Mouse (Mus musculus) midbrain, embryonic 13.5 days (tissue): Measurements from ENCODE around the gene Esam. TPM values are rescaled to one million over a fixed set of nuclear protein-coding genes. Genes with fewer than 3 reads are reported as not detected.

Experiments
- ATAC-seq: fragments of 200-750 bp; cut with Nextera tagmentation; 2 replicates; pipeline ENCODE4 v1.8.0; 2017; ENCODE audit warnings: mild to moderate bottlenecking, moderate TSS enrichment, moderate library complexity
- H3K27ac ChIP-seq: fragments of 300-500 bp; sonication (generic); 2 replicates; pipeline ENCODE4 v1.5.1; 2015; ENCODE audit warnings: inconsistent platforms, mild to moderate bottlenecking, moderate library complexity
- H3K27me3 ChIP-seq: fragments of 300-500 bp; sonication (generic); 2 replicates; pipeline ENCODE4 v1.6.1; 2015; ENCODE audit warnings: mild to moderate bottlenecking, inconsistent platforms
- H3K36me3 ChIP-seq: fragments of 300-500 bp; sonication (generic); 2 replicates; pipeline ENCODE4 v1.6.1; 2015; ENCODE audit warnings: mild to moderate bottlenecking, inconsistent platforms
- H3K4me1 ChIP-seq: fragments of 300-500 bp; sonication (generic); replicated peaks from 2 replicates; pipeline ENCODE4 v1.6.1; 2015; ENCODE audit warnings: inconsistent platforms
- H3K4me2 ChIP-seq: fragments of 300-500 bp; sonication (generic); replicated peaks from 2 replicates; pipeline ENCODE4 v1.6.1; 2015; ENCODE audit warnings: moderate library complexity, mild to moderate bottlenecking, inconsistent platforms
- H3K4me3 ChIP-seq: fragments of 300-500 bp; sonication (generic); replicated peaks from 2 replicates; pipeline ENCODE4 v1.5.1; 2015; ENCODE audit warnings: mild to moderate bottlenecking, inconsistent platforms
- H3K9ac ChIP-seq: fragments of 300-500 bp; sonication (generic); replicated peaks from 2 replicates; pipeline ENCODE4 v1.6.1; 2015; ENCODE audit warnings: mild to moderate bottlenecking, inconsistent platforms
- H3K9me3 ChIP-seq: fragments of 300-500 bp; sonication (generic); 2 replicates; pipeline ENCODE4 v1.6.1; 2016; ENCODE audit warnings: mild to moderate bottlenecking, inconsistent platforms
- WGBS: fragments of 180-500 bp; shearing (Covaris S2); methylation state at CpG from one replicate; pipeline ENCODE4 v1.1.7; 2015; 5-methylcytosine and 5-hydroxymethylcytosine counted together
- polyA plus RNA-seq: library from polyadenylated mRNA; unstranded; fragments of >200 nt; fragmentation: Nextera tagmentation; extraction: Ambion mirVana; gene quantifications from 2 replicates; pipeline ENCODE4 v1.2.1, GENCODE M21; 2015

The Esam gene
- polyA plus RNA-seq, 1 experiment from 2014 or later = 34.5 TPM

DNA sequence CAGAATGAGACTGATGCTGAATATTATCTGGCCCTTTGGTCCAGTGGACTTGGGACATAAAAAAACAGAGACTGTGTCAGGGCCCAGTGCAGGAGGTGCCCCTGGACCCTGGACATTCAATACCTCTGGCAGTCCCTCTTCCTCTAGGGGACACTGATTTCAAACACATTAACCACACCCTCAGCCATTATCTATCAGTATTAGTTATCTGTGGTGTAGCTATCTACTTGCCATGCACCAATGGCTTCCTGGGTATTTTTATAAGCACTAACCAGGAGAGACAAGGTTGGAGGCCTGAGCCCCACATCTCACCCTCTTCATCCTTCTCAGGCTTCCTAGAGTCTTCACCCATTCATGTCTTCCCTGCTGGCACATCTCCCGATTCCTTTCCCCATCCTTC, 22.6 kb downstream of the Esam start:
- Histone ChIP-seq H3K27ac (no peak overlapping the region), H3K4me3 (no peak overlapping the region), H3K4me2 (no peak overlapping the region), H3K27me3 (peaks cover 96% of the 10 kb centered on the region), H3K4me1 (peaks cover 25% of the 10 kb centered on the region), H3K9ac (no peak overlapping the region), H3K36me3 (no peaks in the 10 kb centered on the region), H3K9me3 (no peaks in the 10 kb centered on the region)
- WGBS = 59% methylated on average over 1 of the region's 1 CpGs
- ATAC-seq = no peak

DNA sequence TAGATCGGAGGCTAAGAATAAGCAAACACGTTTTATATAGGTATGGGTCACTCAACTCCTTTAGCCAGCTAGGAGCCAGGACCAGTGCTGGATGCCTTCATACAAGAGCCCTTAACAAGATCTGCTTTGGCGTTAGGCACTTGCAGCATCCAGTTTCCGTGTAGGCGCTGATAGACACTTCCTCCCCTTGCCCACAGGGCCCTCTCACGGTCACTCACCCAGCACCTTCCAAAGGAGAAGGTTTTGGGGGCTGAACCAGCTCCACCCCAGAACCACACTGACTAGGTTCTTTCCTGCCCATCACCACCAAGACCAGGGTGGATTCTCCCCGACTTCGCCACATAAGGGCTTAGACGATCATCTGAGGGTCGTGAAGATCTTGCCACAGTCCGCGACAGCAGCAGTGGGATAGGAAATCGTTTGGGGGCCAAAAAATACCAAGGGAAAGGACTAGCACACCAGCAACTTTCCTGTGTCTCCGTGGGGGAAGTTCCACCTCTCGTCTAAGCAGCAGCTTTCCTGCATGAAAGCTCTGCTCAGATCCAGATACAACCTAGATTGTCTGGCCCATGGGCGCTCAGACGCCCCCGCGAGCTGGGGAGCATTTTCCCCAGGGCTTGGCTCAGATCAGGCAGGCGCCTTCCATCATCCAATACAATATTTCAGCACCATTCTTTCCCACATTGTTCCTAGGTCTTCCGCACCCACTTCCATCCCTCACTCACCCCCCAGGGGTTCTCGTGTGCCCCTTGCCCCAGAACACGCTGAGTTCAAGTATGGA, 24.1 kb downstream of the Esam start:
- Histone ChIP-seq H3K4me1 (peaks cover 20% of the 10 kb centered on the region), H3K4me3 (peak overlapping the region; percentile 43), H3K9me3 (no peaks in the 10 kb centered on the region), H3K27me3 (peaks cover 89% of the 10 kb centered on the region), H3K9ac (peak overlapping the region; percentile 40), H3K27ac (no peak overlapping the region), H3K4me2 (peak overlapping the region; percentile 76), H3K36me3 (no peaks in the 10 kb centered on the region)
- WGBS = 1% methylated on average over 23 of the region's 23 CpGs
- no peak; the same call in 1 of the 2 replicates for ATAC-seq

DNA sequence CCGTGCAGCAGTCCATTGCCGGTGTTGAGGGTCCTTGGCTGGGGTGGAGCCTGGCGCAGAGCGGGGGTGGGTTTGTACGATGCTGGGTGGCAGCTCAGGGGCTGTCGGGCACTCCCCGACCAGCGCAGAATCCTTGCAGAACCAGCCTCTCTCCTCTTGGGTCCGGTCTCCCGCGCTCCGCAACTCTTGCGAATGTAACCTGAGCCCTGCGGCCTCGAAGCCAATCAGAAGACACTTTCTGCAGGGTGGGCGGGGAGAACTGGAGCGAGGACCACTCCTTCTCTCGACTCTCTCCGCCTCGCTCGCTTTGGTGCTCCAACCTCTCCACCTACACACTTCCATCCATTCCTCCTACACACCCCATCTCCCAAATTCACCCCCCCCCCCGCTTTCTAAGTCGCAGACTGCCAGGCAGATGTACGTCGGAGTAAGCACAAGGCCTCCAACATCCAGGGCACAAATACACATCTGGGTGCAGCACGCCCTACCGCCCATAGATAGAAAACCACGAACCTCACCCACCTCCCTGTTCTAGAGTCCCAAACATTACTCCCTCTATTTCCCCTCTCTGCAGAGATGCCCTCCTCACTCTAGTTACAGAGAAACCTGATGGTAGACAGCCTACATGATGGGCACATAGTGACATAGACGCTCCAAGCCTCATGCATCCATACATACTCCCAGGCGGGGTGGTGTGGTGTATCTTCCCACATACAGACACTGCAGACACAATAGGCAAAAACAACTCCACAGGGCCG, 24.8 kb downstream of the Esam start, which contains the start of gene Nrgn:
TSS of gene Nrgn (minus strand) at position 369 of the 758 bp plus-strand sequence.
- no peaks in the 10 kb centered on the region for H3K36me3 ChIP-seq
- peak; percentile 90 for ATAC-seq
- peak within 1 kb of the TSS; percentile 43 for H3K4me3 ChIP-seq
- peak within 1 kb of the TSS; percentile 76 for H3K4me2 ChIP-seq
- no peaks in the 10 kb centered on the region for H3K9me3 ChIP-seq
- peak within 1 kb of the TSS; percentile 40 for H3K9ac ChIP-seq
- 5% methylated on average over 31 of the region's 31 CpGs for WGBS
- no peak within 1 kb of the TSS for H3K27ac ChIP-seq
- H3K27me3 ChIP-seq = peaks cover 81% of the 10 kb centered on the region
- H3K4me1 ChIP-seq = peaks cover 20% of the 10 kb centered on the region

DNA sequence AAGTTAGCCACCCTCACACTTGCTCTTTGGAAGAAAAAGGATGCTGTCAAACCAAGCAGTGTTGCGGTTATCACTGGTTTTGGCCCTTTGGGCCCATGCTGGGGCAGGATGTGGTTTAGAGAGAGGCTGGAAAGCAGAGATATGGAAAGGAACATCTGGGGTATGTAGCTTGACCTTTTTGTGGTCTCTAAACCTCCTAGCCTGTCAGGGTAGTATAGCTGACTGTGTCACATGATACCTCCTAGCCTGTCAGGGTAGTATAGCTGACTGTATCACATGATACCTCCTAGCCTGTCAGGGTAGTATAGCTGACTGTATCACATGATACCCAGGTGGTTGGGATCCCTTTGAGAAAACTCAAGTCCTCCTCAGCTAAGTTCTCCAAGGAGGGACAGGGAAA, 26.4 kb downstream of the Esam start:
- H3K4me1 ChIP-seq = peaks cover 20% of the 10 kb centered on the region
- WGBS = 95% methylated on average over 1 of the region's 1 CpGs
- H3K4me3 ChIP-seq = no peak overlapping the region
- no peaks in the 10 kb centered on the region for H3K36me3 ChIP-seq
- no peaks in the 10 kb centered on the region for H3K9me3 ChIP-seq
- peaks cover 65% of the 10 kb centered on the region for H3K27me3 ChIP-seq
- no peak overlapping the region for H3K4me2 ChIP-seq
- H3K27ac ChIP-seq = no peak overlapping the region
- no peak for ATAC-seq
- H3K9ac ChIP-seq = no peak overlapping the region

DNA sequence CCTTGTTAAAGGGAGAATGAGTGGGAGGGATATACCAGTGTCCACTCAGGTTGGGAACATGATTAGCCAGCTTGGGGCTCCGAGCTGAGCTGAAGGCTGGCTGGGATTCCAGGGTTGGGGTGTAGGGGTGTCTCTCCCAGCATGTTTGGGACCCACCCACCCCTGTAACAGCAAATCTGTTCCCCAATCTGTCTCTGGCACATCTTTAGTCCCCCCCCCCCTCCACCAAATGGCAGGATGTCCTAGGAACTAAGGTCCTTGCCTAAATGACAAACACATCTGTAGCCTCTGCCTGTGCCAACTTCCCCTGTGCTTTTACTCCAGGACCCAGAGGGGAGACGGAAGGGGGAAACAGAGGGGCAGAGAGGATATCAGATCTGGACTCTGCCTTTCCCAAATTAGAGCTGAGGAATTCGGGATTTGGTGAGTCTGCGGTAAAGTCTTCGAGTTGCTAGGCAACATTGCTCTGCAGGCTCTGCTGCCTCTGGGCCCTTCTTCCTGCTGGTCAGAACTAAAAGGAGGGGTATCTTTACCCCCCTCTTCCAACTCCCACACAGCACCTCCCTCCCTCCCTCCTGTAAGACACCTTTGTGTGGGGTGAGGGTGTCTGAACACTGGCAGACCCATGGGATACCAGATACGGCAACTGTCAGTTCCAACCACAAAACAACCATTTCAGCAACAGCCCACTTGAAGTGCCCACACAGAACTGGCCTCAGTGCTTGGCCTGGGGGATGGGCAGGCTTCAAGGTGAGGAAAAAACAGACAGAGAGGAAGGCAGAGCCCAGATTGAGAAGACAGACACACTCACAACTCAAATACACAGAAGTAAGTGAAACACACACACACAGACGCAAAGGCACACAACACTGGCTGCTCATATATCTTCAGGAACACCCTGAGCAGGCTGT, 27.2 kb downstream of the Esam start, which contains the start of gene Siae:
TSS of gene Siae (plus strand) at position 861 of the 911 bp plus-strand sequence.
- ATAC-seq = no peak
- Histone ChIP-seq H3K36me3 (no peaks in the 10 kb centered on the region), H3K4me2 (no peak within 1 kb of the TSS), H3K4me3 (no peak within 1 kb of the TSS), H3K9ac (no peak within 1 kb of the TSS), H3K27ac (no peak within 1 kb of the TSS), H3K9me3 (no peaks in the 10 kb centered on the region), H3K4me1 (peaks cover 20% of the 10 kb centered on the region), H3K27me3 (peaks cover 57% of the 10 kb centered on the region)
- 28% methylated on average over 7 of the region's 7 CpGs for WGBS

DNA sequence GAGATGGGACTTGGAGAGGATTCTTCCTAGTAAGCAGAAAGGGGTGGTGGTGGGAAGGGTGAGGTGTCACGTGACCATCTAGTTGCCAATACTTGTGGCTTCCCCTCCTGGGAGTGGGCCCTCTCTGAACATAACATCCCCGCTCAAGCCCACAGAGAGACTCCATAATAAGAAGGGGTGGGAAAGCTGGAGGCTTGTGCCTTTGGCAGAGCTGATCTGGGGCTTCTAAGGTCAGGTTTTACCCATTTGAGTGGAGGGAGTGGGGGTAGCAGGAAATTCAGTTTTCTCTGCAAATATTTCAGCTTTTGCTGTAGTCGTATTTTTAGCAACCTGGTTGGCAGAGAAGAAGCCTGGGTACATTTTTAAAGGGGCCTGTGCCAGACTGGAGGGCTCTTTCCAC, 28.5 kb downstream of the Esam start:
- H3K27me3 ChIP-seq = peaks cover 44% of the 10 kb centered on the region
- H3K9ac ChIP-seq = no peak overlapping the region
- 79% methylated on average over 3 of the region's 3 CpGs for WGBS
- no peak for ATAC-seq
- H3K27ac ChIP-seq = no peak overlapping the region
- H3K36me3 ChIP-seq = no peaks in the 10 kb centered on the region
- H3K4me3 ChIP-seq = no peak overlapping the region
- H3K4me1 ChIP-seq = peaks cover 20% of the 10 kb centered on the region
- H3K4me2 ChIP-seq = no peak overlapping the region
- no peaks in the 10 kb centered on the region for H3K9me3 ChIP-seq

DNA sequence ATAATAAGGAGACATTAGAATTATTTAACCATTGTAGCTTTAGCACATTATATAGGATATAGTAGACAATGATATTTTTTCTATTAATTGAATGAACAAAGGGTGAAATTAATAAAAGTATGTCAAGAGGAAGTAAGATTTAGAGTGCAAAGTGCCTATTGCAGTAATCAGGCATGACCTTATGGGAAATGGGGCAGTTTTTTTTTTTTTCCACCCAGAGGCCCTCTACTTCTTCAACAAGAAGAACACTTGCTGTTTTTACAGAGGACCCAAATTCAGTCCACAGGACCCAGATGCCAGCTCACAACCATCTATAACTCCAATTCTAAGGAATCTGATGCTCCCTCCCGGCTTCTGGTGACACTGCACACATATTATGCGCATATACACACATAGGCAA, 32.7 kb downstream of the Esam start:
- H3K27me3 ChIP-seq = peaks cover 6% of the 10 kb centered on the region; the same call in 1 of the 2 replicates
- ATAC-seq = no peak

DNA sequence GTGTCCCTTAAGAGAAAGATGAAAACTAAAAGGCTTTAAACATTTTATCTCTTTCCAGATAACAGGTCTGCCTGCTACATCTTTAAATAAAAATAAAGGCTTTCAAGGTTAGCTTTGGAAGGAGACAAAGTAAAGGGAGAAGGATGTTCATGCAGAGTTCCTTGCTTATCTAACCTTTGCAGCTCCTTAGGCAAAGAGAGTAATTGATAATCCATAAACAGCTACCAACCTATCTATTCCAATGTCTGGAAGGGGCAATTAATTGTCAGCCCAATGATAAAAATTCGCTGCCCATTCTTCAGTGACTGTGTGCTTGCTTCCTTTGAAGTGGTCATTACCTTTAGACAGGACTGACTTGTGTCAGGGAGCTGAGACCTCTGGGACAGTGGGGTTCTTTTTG, 35.9 kb downstream of the Esam start:
- no peaks in the 10 kb centered on the region for H3K27me3 ChIP-seq
- no peak overlapping the region for H3K4me2 ChIP-seq
- H3K4me1 ChIP-seq = peaks cover 10% of the 10 kb centered on the region
- 56% methylated on average over 1 of the region's 1 CpGs for WGBS
- no peak overlapping the region for H3K9ac ChIP-seq
- no peak overlapping the region for H3K27ac ChIP-seq
- H3K9me3 ChIP-seq = no peaks in the 10 kb centered on the region
- no peak for ATAC-seq
- no peak overlapping the region for H3K4me3 ChIP-seq
- H3K36me3 ChIP-seq = no peaks in the 10 kb centered on the region

More for the DNA sequence above, 32.7 kb downstream of the Esam start:
- no peak overlapping the region for H3K4me2 ChIP-seq
- no peak overlapping the region for H3K9ac ChIP-seq
- no peak overlapping the region for H3K4me3 ChIP-seq
- 88% methylated on average over 2 of the region's 2 CpGs for WGBS
- no peak overlapping the region for H3K27ac ChIP-seq
- no peaks in the 10 kb centered on the region for H3K4me1 ChIP-seq
- no peaks in the 10 kb centered on the region for H3K9me3 ChIP-seq
- no peaks in the 10 kb centered on the region for H3K36me3 ChIP-seq

DNA sequence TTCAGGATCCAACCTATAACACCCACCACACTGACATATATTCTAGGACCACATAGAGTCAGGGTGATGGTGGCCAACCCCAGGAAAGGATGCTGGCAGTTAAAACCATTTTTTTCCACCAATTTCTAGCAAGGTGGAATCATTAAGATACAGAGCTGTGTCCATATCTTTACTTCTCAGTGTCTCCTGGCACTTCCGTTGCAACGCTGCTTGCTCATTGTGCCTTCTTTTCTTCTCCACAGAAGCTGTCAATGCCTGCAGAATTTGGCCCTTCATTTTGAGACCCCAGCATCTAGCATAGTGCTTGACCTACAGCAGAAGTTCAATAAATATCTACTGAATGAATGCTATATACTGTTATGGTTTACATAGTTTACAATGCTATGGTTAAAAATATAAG, 39.1 kb downstream of the Esam start:
- Histone ChIP-seq H3K9me3 (no peaks in the 10 kb centered on the region), H3K4me1 (peaks cover 11% of the 10 kb centered on the region), H3K36me3 (no peaks in the 10 kb centered on the region), H3K27ac (no peak overlapping the region), H3K4me2 (no peak overlapping the region), H3K27me3 (no peaks in the 10 kb centered on the region), H3K9ac (no peak overlapping the region), H3K4me3 (no peak overlapping the region)
- ATAC-seq = no peak
- 90% methylated on average over 2 of the region's 2 CpGs for WGBS

DNA sequence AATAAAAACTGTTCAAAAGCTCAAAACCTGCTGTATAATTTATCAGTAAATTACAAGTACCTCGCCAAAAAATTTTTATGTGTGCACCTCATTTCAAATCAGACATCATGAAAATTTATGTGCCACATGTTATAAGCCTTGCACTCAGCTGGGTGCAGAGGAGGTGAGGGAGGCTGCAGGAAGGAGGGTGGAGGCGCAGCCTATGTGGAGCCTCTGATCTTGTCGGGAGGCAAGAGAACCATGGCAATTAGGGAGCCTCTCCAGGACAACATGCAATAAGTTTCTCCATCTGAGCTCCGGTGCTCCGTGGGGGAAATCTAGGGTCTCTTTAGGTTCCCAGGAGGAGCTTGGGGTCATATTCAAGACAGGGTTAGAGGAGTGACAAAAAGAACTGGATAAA, 39.6 kb downstream of the Esam start:
- Histone ChIP-seq H3K4me1 (peaks cover 11% of the 10 kb centered on the region), H3K9me3 (no peaks in the 10 kb centered on the region), H3K27me3 (no peaks in the 10 kb centered on the region), H3K4me3 (no peak overlapping the region), H3K4me2 (no peak overlapping the region), H3K9ac (no peak overlapping the region), H3K27ac (no peak overlapping the region), H3K36me3 (no peaks in the 10 kb centered on the region)
- 58% methylated on average over 5 of the region's 5 CpGs for WGBS
- ATAC-seq = no peak

DNA sequence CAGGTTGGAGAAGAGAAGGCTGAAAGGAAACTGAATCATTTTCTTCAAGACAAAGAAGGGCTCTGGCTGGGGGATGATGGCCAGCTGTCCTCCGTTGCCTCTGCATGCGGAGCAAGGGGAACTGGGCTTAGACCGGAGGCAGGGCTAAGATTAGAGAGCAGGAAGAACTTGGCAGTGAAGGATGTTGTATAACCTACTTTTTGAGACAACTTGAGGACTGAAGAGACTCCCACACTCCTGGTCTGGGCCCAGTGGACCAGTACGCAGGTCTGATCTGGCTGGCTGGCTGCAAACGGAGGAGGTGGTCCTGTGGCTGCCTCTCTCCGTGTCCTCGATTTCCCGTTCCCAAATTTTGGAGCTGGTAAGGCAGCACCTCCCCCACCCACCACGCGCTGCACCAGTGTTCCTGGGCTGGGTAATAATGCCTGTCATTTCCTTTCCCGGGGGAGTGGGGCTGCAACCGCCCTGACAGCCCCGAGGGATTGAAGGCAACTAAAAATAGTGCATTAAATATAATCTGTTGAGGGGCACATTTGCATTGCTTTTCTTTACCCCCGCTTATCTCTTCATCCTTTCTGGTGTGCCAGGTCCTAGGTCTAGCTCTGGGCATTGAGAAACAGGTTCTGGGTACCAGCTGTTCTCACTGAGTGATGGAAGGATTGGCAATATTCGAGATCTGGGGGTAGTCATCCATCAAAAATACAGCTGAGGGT, 40.2 kb downstream of the Esam start:
- Histone ChIP-seq H3K4me3 (no peak overlapping the region), H3K36me3 (no peaks in the 10 kb centered on the region), H3K27me3 (no peaks in the 10 kb centered on the region), H3K9me3 (no peaks in the 10 kb centered on the region), H3K27ac (no peak overlapping the region), H3K9ac (no peak overlapping the region), H3K4me1 (peaks cover 11% of the 10 kb centered on the region), H3K4me2 (0 out of 2 replicates have a peak overlapping the region, but pooled peaks have one; percentile 10)
- 54% methylated on average over 15 of the region's 15 CpGs for whole genome bisulfite sequencing
- peak; percentile 34; the same call in 1 of the 2 replicates for ATAC-seq
